Mouse (Mus musculus): ENCODE data around the gene Gm826. TPM values are rescaled to one million over a fixed set of nuclear protein-coding genes. Genes with fewer than 3 reads are reported as not detected.

The Gm826 gene
- polyA plus RNA-seq, 1 experiment from 2014 or later, result not detected

GRCm38 (mm10) chr2:160366111-160366979 is 32.4 kb upstream of the Gm826 start:
- WGBS, result under 1% methylated on average over 95 of the region's 95 CpGs
- Histone ChIP-seq H3K9ac (ENCODE audit: low read length) (peak overlapping the region; percentile 80), H3K4me1 (ENCODE audit: control insufficient read depth, insufficient read depth, low read length) (peaks cover 19% of the 10 kb centered on the region), H3K36me3 (ENCODE audit: control insufficient read depth, insufficient read depth, low read length) (no peaks in the 10 kb centered on the region), H3K27ac (ENCODE audit: low read depth, low read length) (peak overlapping the region; percentile 52; the same call in 1 of the 2 replicates), H3K4me3 (ENCODE audit: low read depth, low read length) (peak overlapping the region; percentile 50), H3K4me2 (peak overlapping the region; percentile 92), H3K27me3 (ENCODE audit: control insufficient read depth, insufficient read depth, low read length) (peaks cover 74% of the 10 kb centered on the region), H3K9me3 (ENCODE audit: control insufficient read depth, low read length) (no peaks in the 10 kb centered on the region)
- DNase-seq (ENCODE audit: low spot score, missing footprints), result peak; percentile 96
- peak; percentile 17 for ATAC-seq (ENCODE audit: low FRiP score)

DNA sequence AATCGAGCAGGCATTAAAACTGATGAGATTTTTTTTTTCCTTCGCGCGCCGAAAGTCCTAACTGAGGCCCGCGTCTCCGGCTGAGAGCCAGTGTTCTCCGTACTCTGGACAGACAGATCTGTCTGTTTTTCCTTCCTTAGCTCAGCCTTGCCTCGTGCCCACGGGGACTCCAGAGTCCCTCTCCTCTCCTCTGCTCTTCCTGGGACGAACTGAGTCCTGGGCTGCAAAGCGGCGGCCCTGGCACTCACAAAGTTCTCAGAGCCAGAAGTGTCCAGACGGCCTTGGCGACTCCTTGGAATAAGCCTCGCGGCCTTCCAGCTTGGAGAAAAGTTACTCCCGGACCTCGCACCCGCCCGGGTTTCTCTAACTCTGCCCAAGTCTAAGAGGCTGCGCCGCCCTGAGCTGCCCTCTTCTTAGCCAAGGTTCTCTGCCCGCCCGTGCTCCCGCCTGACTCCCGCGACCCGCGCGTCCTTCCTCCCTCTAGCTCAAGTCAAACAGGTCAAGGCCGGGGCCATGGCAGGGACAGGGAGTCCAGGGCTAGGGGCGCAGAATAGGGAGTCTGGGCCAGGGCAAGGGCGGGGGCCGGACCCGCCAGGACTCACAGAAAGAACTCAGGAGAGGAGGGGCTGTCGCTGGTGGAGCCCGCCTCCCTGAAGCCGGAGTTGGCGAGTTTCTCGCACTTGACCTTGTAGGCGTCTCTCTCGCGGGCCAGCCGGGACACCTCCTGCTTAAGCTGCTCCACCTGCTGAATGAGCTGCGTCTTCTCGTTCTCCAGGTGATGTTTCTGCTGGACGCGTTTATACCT is 31.3 kb upstream of the Gm826 start:
- Histone ChIP-seq H3K9me3 (ENCODE audit: control insufficient read depth, low read length) (no peaks in the 10 kb centered on the region), H3K4me2 (peak overlapping the region; percentile 92), H3K27me3 (ENCODE audit: control insufficient read depth, insufficient read depth, low read length) (peaks cover 74% of the 10 kb centered on the region), H3K27ac (ENCODE audit: low read depth, low read length) (no peak overlapping the region), H3K4me3 (ENCODE audit: low read depth, low read length) (peak overlapping the region; percentile 50), H3K9ac (ENCODE audit: low read length) (peak overlapping the region; percentile 33; the same call in 1 of the 2 replicates), H3K36me3 (ENCODE audit: control insufficient read depth, insufficient read depth, low read length) (no peaks in the 10 kb centered on the region), H3K4me1 (ENCODE audit: control insufficient read depth, insufficient read depth, low read length) (peaks cover 19% of the 10 kb centered on the region)
- DNase-seq (ENCODE audit: low spot score, missing footprints), result peak; percentile 95
- no peak for ATAC-seq (ENCODE audit: low FRiP score)
- under 1% methylated on average over 50 of the region's 50 CpGs for whole genome bisulfite sequencing

- Histone ChIP-seq H3K9ac (ENCODE audit: low read length) (no peak overlapping the region), H3K4me1 (ENCODE audit: control insufficient read depth, insufficient read depth, low read length) (peaks cover 17% of the 10 kb centered on the region), H3K4me3 (ENCODE audit: low read depth, low read length) (peak overlapping the region; percentile 50), H3K36me3 (ENCODE audit: control insufficient read depth, insufficient read depth, low read length) (no peaks in the 10 kb centered on the region), H3K4me2 (peak overlapping the region; percentile 92), H3K27ac (ENCODE audit: low read depth, low read length) (no peak overlapping the region), H3K27me3 (ENCODE audit: control insufficient read depth, insufficient read depth, low read length) (peaks cover 74% of the 10 kb centered on the region), H3K9me3 (ENCODE audit: control insufficient read depth, low read length) (no peaks in the 10 kb centered on the region)
- under 1% methylated on average over 12 of the region's 12 CpGs for WGBS
- ATAC-seq (ENCODE audit: low FRiP score) (no peak), DNase-seq (ENCODE audit: low spot score, missing footprints) (peak; percentile 93)
Observed at GRCm38 (mm10) chr2:160364666-160365065, 30.7 kb upstream of the Gm826 start.

- Histone ChIP-seq H3K4me2 (peak overlapping the region; percentile 92; the same call in 1 of the 2 replicates), H3K27me3 (ENCODE audit: control insufficient read depth, insufficient read depth, low read length) (peaks cover 73% of the 10 kb centered on the region), H3K4me3 (ENCODE audit: low read depth, low read length) (no peak overlapping the region), H3K36me3 (ENCODE audit: control insufficient read depth, insufficient read depth, low read length) (no peaks in the 10 kb centered on the region), H3K9me3 (ENCODE audit: control insufficient read depth, low read length) (no peaks in the 10 kb centered on the region), H3K9ac (ENCODE audit: low read length) (no peak overlapping the region), H3K27ac (ENCODE audit: low read depth, low read length) (no peak overlapping the region), H3K4me1 (ENCODE audit: control insufficient read depth, insufficient read depth, low read length) (peaks cover 17% of the 10 kb centered on the region)
- ATAC-seq (ENCODE audit: low FRiP score) (no peak), DNase-seq (ENCODE audit: low spot score, missing footprints) (peak; percentile 93)
- WGBS, result 0% methylated on average over 9 of the region's 9 CpGs
Observed at GRCm38 (mm10) chr2:160364128-160364650, 30.2 kb upstream of the Gm826 start.

DNA sequence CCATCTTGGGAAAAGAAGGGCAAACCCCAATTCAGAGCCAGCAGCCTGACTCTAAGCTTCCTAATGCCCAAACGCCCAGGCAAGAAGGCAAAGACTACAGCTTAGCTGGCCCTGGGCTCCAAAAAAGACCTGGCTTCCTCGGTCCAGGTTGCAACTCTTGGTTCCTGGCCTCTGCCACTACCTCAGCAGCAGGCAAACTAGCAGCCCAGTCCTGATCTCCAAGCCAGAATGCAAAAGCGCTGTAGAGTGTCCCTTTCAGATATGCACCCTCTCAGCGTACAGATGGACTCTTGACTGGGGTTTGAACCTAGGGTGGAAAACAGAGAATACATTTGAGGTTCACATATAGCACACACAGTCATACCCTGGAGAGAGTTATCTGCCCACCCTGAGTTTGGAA is 29.2 kb upstream of the Gm826 start:
- H3K4me3 ChIP-seq (ENCODE audit: low read depth, low read length), result no peak overlapping the region
- 4% methylated on average over 4 of the region's 4 CpGs for WGBS
- no peak overlapping the region for H3K4me2 ChIP-seq
- peaks cover 73% of the 10 kb centered on the region for H3K27me3 ChIP-seq (ENCODE audit: control insufficient read depth, insufficient read depth, low read length)
- H3K9me3 ChIP-seq (ENCODE audit: control insufficient read depth, low read length), result no peaks in the 10 kb centered on the region
- H3K36me3 ChIP-seq (ENCODE audit: control insufficient read depth, insufficient read depth, low read length), result no peaks in the 10 kb centered on the region
- no peak overlapping the region for H3K9ac ChIP-seq (ENCODE audit: low read length)
- no peak overlapping the region for H3K27ac ChIP-seq (ENCODE audit: low read depth, low read length)
- ATAC-seq (ENCODE audit: low FRiP score) (no peak), DNase-seq (ENCODE audit: low spot score, missing footprints) (peak; percentile 92)
- H3K4me1 ChIP-seq (ENCODE audit: control insufficient read depth, insufficient read depth, low read length), result peaks cover 17% of the 10 kb centered on the region

DNA sequence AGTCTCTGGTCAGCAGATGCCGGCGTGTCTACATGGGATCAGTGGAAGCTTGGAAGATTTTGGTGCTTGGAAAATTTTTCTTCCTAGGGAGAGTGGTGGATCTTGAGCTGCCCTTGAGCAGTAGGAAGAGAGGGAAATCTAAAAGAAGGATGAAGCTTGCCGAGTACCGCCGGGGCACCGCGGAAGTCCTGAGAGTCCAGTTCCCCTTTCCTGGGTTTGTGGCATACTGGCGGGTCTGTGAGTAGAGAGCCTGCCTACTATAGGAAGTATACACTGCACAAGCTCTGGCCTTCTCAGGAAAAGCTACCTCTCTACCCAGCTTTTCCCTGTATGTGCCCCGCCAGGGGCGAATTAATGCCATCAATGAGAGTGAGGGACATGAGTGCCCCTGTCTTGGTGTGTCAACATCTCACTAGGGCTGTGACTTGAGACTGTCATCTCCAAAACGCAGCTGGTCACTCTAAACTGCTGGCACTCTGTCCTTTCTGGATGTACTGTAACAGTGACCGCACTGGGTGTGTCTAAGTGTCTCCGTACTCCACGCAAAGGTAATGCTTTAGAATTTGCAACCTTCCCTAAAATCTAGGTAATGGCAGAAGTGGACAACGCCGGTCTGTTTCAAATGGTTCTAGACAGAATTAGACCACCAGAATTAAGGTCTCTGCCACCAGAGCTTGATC is 27.6 kb upstream of the Gm826 start:
- peak; percentile 94 for DNase-seq (ENCODE audit: low spot score, missing footprints)
- H3K9me3 ChIP-seq (ENCODE audit: control insufficient read depth, low read length), result no peaks in the 10 kb centered on the region
- ATAC-seq (ENCODE audit: low FRiP score), result no peak
- no peak overlapping the region for H3K9ac ChIP-seq (ENCODE audit: low read length)
- peaks cover 74% of the 10 kb centered on the region for H3K27me3 ChIP-seq (ENCODE audit: control insufficient read depth, insufficient read depth, low read length)
- H3K4me1 ChIP-seq (ENCODE audit: control insufficient read depth, insufficient read depth, low read length), result peaks cover 17% of the 10 kb centered on the region
- H3K27ac ChIP-seq (ENCODE audit: low read depth, low read length), result no peak overlapping the region
- WGBS, result 3% methylated on average over 16 of the region's 16 CpGs
- no peak overlapping the region for H3K4me3 ChIP-seq (ENCODE audit: low read depth, low read length)
- no peak overlapping the region for H3K4me2 ChIP-seq
- H3K36me3 ChIP-seq (ENCODE audit: control insufficient read depth, insufficient read depth, low read length), result no peaks in the 10 kb centered on the region

DNA sequence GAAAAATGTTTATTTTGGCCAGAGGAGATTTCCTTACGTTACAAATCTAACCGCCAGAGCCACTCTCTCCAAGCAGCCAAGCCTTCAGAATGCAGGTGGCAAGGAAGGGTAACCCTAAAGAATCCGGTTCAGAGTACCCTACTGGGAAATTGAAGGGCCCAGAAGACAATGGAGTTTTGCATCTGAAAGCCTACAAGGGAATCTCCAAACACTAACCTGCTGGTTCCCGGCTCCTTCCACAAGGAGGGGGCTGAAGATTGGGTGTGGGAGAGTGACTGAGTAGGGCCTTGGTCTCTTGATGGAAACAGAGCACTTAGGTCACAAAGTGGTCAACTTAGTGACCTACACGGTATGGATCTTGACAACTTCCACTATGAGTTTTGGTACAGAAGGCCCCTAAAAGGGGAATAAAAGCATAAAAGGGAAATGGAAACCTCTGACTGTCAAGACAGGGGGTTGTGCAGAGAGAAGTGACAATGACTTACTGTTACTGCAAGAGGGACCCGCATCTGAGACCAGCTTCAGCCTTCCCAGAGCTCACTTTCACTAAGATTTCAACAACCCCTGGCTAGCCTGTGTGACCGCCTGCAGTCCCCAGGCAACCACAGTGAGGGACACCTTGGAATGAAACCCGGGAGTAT is 26.4 kb upstream of the Gm826 start:
- H3K4me2 ChIP-seq, result no peak overlapping the region
- no peaks in the 10 kb centered on the region for H3K36me3 ChIP-seq (ENCODE audit: control insufficient read depth, insufficient read depth, low read length)
- no peak overlapping the region for H3K4me3 ChIP-seq (ENCODE audit: low read depth, low read length)
- no peak overlapping the region for H3K27ac ChIP-seq (ENCODE audit: low read depth, low read length)
- 1% methylated on average over 8 of the region's 8 CpGs for WGBS
- H3K4me1 ChIP-seq (ENCODE audit: control insufficient read depth, insufficient read depth, low read length), result peaks cover 6% of the 10 kb centered on the region
- peaks cover 63% of the 10 kb centered on the region for H3K27me3 ChIP-seq (ENCODE audit: control insufficient read depth, insufficient read depth, low read length)
- no peak for ATAC-seq (ENCODE audit: low FRiP score)
- H3K9ac ChIP-seq (ENCODE audit: low read length), result no peak overlapping the region
- H3K9me3 ChIP-seq (ENCODE audit: control insufficient read depth, low read length), result no peaks in the 10 kb centered on the region
- DNase-seq (ENCODE audit: low spot score, missing footprints), result no peak

DNA sequence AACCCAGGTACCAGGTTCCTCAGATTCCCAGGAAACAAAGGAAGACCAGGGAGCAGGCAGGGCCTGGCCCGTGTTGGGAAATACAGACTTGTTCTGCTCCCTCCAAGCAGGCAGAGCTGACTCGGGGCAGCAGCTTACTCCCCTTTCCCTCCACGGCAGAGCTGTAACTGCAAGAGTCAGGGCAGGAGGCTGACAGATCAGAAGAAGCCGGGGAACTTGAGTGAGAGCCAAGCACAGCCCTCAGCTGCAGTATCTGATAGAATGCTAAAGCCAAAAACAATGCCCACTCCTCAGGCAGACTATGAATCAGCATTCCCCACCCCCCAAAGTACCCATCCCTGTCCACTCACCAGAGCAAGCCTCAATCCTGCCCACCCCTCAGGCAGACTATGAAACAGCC is 24.9 kb upstream of the Gm826 start:
- H3K27me3 ChIP-seq (ENCODE audit: control insufficient read depth, insufficient read depth, low read length), result peaks cover 56% of the 10 kb centered on the region
- H3K27ac ChIP-seq (ENCODE audit: low read depth, low read length), result no peak overlapping the region
- no peak overlapping the region for H3K4me3 ChIP-seq (ENCODE audit: low read depth, low read length)
- no peak overlapping the region for H3K4me2 ChIP-seq
- no peaks in the 10 kb centered on the region for H3K9me3 ChIP-seq (ENCODE audit: control insufficient read depth, low read length)
- no peaks in the 10 kb centered on the region for H3K36me3 ChIP-seq (ENCODE audit: control insufficient read depth, insufficient read depth, low read length)
- no peak overlapping the region for H3K9ac ChIP-seq (ENCODE audit: low read length)
- ATAC-seq (ENCODE audit: low FRiP score) (0 out of 2 replicates have a peak, but pooled peaks have one; percentile 31), DNase-seq (ENCODE audit: low spot score, missing footprints) (no peak)
- 10% methylated on average over 4 of the region's 4 CpGs for WGBS
- peaks cover 2% of the 10 kb centered on the region; the same call in 1 of the 2 replicates for H3K4me1 ChIP-seq (ENCODE audit: control insufficient read depth, insufficient read depth, low read length)

Measured in midbrain, embryonic 11.5 days (tissue).